Mouse (Mus musculus) liver, embryonic 14.5 days (tissue): ENCODE measurements around the gene Rab11fip5. TPM values are rescaled to one million over a fixed set of nuclear protein-coding genes. Genes with fewer than 3 reads are reported as not detected.
A peak's percentile ranks its signal among the peaks of the same experiment; 100 is the strongest.

ENCODE experiments used
- ATAC-seq: fragments of 200-750 bp; cut with Nextera tagmentation; 2 replicates; pipeline ENCODE4 v1.8.0; 2017; ENCODE audit warnings: moderate number of reproducible peaks, mild to moderate bottlenecking, moderate library complexity; ENCODE audit not compliant: insufficient read depth
- DNase-seq, 3 experiments: peaks; one replicate each; pipeline ENCODE4 v3.0.0-alpha.2; 2012 to 2013; ENCODE audit warnings: low read depth in 3 of 3, low spot score in 3 of 3
- H3K27ac ChIP-seq: fragments of 300-500 bp; sonication (generic); 2 replicates; pipeline ENCODE4 v1.5.1; 2014; ENCODE audit warnings: moderate library complexity, mild to moderate bottlenecking, control low read depth, inconsistent platforms
- H3K27me3 ChIP-seq: fragments of 300-500 bp; sonication (generic); 2 replicates; pipeline ENCODE4 v1.6.1; 2014; ENCODE audit warnings: mild to moderate bottlenecking, low read length, moderate library complexity; ENCODE audit not compliant: control insufficient read depth, insufficient read depth
- H3K36me3 ChIP-seq: fragments of 300-500 bp; sonication (generic); replicated peaks from 2 replicates; pipeline ENCODE4 v1.6.1; 2014; ENCODE audit warnings: low read depth; ENCODE audit not compliant: control insufficient read depth, insufficient read depth
- H3K4me1 ChIP-seq, 2 experiments: fragments of 200-500 bp in 1 of 2; fragments of 300-500 bp in 1 of 2; sonication (generic) in 1 of 2; replicated peaks; 2 replicates each; pipeline ENCODE4 v1.6.1; 2012 to 2014; ENCODE audit warnings: antibody characterized with exemption in 1 of 2, inconsistent platforms in 1 of 2, low read length in 1 of 2; ENCODE audit not compliant: control insufficient read depth in 2 of 2, insufficient read depth in 2 of 2
- H3K4me2 ChIP-seq: fragments of 300-500 bp; sonication (generic); 2 replicates; pipeline ENCODE4 v1.6.1; 2014; ENCODE audit warnings: low read depth, mild to moderate bottlenecking, control low read depth, moderate library complexity
- H3K4me3 ChIP-seq, 2 experiments: fragments of 200-500 bp in 1 of 2; fragments of 300-500 bp in 1 of 2; sonication (generic) in 1 of 2; 2 replicates each; pipeline ENCODE4 v1.5.1; 2012 to 2014; ENCODE audit warnings: low read depth in 2 of 2, low read length in 2 of 2, mild to moderate bottlenecking in 2 of 2, control low read depth in 1 of 2, inconsistent platforms in 1 of 2, moderate library complexity in 1 of 2; ENCODE audit not compliant: insufficient read depth in 1 of 2
- H3K9ac ChIP-seq: fragments of 300-500 bp; sonication (generic); replicated peaks from 2 replicates; pipeline ENCODE4 v1.6.1; 2014; ENCODE audit warnings: mild to moderate bottlenecking, control low read depth, moderate library complexity
- H3K9me3 ChIP-seq: fragments of 300-500 bp; sonication (generic); 2 replicates; pipeline ENCODE4 v1.6.1; 2016; ENCODE audit warnings: low read length, mixed read lengths; ENCODE audit not compliant: control insufficient read depth
- CTCF ChIP-seq: IDR thresholded peaks from 2 replicates; pipeline ENCODE4 v1.5.1; 2016; ENCODE audit warnings: antibody characterized with exemption, low read depth, control low read depth
- EP300 ChIP-seq: IDR thresholded peaks from 2 replicates; pipeline ENCODE4 v1.6.1; 2016; ENCODE audit warnings: antibody characterized with exemption, low read depth
- WGBS: fragments of 180-500 bp; shearing (Covaris S2); extraction: QIAGEN DNeasy Blood & Tissue Kit; methylation state at CpG from one replicate; pipeline ENCODE4 v1.1.7; 2014; ENCODE audit not compliant: insufficient replicate concordance; 5-methylcytosine and 5-hydroxymethylcytosine counted together
- polyA plus RNA-seq, 2 experiments: library from polyadenylated mRNA; depleted of rRNA in 1 of 2; stranded (reverse) in 1 of 2; unstranded in 1 of 2; fragments of >200 nt; fragmentation: Nextera tagmentation in 1 of 2; extraction: Ambion mirVana in 1 of 2; gene quantifications; 2 replicates each; pipeline versions ENCODE4 v1.2.1 to v1.2.3; 2012 to 2014

Gene Rab11fip5
- polyA plus RNA-seq (2012; rRNA removed) (0.29 and 0.40 TPM in 2 replicates), polyA plus RNA-seq (2014; fragmentation: Nextera tagmentation; extraction: Ambion mirVana) (0.33 and 0.61 TPM in 2 replicates)

DNA sequence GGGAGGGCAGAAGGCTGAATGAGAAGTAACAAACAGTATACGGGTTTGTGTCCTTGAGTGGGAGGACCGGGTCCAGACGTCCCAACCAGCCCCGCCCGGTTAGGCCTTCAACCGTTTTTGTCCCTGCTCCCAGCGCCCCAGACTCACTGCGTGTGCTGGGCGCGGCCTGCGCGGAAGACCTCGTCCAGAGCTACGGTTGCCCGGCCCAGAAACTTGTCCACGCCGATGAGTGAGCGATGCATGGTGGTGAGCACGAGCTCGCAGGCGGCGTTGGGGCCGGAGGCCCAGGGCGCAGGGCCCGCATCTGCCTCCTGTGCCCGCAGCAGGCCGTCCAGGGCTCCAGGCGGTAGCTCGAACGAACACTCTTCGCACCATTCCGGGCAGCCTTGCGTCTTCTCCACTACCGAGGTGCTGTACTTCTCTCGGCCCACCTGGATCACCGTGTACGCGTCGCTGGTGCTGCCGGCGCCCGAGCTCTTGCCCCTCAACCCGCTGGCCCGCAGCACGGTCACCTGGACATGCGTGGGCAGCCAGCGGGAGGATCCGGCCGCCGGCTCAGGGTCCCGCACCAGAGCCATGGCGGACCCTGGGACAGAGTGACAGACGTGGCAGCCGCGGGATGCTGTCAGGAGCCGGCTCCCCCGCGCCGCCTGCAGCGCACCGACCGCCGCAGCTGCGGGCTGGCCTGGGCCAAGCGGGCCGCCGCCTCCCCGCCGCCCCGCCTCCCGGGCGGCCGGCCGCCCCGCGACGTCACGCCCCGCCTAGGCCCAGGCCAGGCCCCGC is at the start of gene Rab11fip5:
Gene Rab11fip5, minus strand, starts transcription at position 684 of the 783 bp plus-strand sequence.
- Histone ChIP-seq H3K9me3 (no peaks in the 10 kb centered on the region), H3K4me1 (peaks cover 12 to 24% of the 10 kb centered on the region in 2 experiments), H3K27ac (no peak within 1 kb of the TSS), H3K4me3 (peak within 1 kb of the TSS; percentile 58 to 69), H3K9ac (peak within 1 kb of the TSS; percentile 50), H3K27me3 (no peaks in the 10 kb centered on the region; the same call in 1 of the 2 replicates), H3K36me3 (no peaks in the 10 kb centered on the region), H3K4me2 (peak within 1 kb of the TSS; percentile 82)
- whole genome bisulfite sequencing, result 6% methylated on average over 76 of the region's 80 CpGs
- TF ChIP-seq EP300 (no peak), CTCF (no peak)
- ATAC-seq (peak; percentile 6; the same call in 1 of the 2 replicates), DNase-seq (no peak)

DNA sequence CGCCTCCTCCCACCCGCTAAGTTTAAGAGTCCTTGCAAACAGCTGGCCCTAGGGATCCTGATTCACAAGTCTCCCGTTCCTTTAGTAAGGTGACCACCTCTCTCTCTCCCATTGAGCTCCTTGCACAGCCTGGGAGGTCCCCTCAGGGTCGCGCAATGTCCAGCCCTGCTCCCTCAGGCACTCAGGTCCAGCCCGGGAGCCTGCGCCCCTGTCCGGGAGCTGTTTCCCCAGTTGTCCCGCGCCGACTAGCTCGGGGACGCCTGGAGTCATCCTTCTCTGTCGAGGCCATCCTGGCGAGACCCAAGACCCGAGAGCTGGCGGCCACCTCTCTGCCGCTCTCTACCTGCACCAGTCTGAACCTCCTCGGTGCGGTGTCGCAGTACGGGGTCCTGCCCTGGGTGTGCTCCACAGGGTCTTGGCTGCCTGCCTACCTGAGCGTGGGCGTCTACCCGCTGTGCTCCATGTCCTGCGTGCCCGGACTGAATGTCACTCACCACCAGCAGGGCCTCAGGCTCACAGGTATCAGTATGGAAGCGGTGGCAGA is 49.5 kb upstream of the Rab11fip5 start, which contains the start of gene Noto:
Gene Noto, plus strand, starts transcription at position 51 of the 544 bp plus-strand sequence.
- WGBS, result 22% methylated on average over 28 of the region's 28 CpGs
- no peaks in the 10 kb centered on the region for H3K4me1 ChIP-seq
- DNase-seq (no peak), ATAC-seq (no peak)
- TF ChIP-seq CTCF (no peak), EP300 (no peak)
- peaks cover 7% of the 10 kb centered on the region for H3K27me3 ChIP-seq
- H3K4me3 ChIP-seq, result no peak within 1 kb of the TSS
- no peak within 1 kb of the TSS for H3K27ac ChIP-seq
- no peaks in the 10 kb centered on the region for H3K9me3 ChIP-seq
- H3K36me3 ChIP-seq, result no peaks in the 10 kb centered on the region
- H3K4me2 ChIP-seq, result no peak within 1 kb of the TSS
- no peak within 1 kb of the TSS for H3K9ac ChIP-seq

DNA sequence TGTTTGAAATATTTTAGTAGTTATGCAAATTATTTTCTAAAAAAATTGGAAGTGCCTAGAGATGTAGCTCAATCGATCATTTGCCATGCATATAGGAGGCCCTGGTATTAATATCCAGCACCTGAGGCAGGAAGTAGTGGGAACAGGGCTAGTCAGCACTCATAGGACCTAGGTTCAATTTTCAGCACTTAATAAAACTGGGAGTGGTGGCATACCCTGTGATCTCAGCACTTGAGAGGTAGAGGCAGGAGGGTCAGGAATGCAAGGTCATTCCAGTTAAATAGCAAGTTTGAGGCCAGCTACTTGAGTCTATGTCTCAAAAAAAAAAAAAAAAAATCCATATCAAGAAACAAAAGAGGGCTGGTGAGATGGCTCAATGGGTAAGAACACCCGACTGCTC is 44.7 kb upstream of the Rab11fip5 start:
- no peak overlapping the region for H3K9ac ChIP-seq
- no peak overlapping the region for H3K4me3 ChIP-seq
- ATAC-seq, result no peak
- TF ChIP-seq CTCF (no peak), EP300 (no peak)
- no peak for DNase-seq
- peaks cover 7% of the 10 kb centered on the region for H3K27me3 ChIP-seq
- H3K27ac ChIP-seq, result no peak overlapping the region
- 67% methylated on average over 2 of the region's 2 CpGs for WGBS
- H3K4me1 ChIP-seq, result no peaks in the 10 kb centered on the region
- no peak overlapping the region for H3K4me2 ChIP-seq
- no peaks in the 10 kb centered on the region for H3K36me3 ChIP-seq
- no peaks in the 10 kb centered on the region for H3K9me3 ChIP-seq

DNA sequence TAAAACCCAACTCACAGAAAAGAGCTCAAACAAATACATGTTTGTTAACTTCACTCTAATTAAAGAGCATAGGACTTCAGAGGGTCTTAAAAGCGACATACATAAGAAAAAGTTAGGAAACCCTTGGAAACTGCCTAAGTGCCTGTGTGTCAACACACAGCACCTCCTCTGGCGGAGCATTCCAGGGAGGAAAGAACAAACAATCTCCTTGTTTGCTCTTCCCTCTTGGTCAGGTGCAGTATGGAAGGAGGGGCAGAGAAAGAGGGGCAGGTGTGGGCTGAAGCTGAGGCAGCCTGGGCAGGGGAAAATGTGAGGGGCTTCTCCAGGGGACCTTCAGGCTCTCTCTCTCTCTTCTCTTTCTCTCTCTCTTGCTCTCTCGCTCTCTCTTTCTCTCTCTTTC is 41.4 kb upstream of the Rab11fip5 start:
- TF ChIP-seq EP300, result no peak
- no peak for TF ChIP-seq CTCF
- Histone ChIP-seq H3K9me3 (no peaks in the 10 kb centered on the region), H3K4me3 (no peak overlapping the region), H3K36me3 (no peaks in the 10 kb centered on the region), H3K4me1 (no peaks in the 10 kb centered on the region), H3K4me2 (no peak overlapping the region), H3K9ac (no peak overlapping the region), H3K27me3 (no peaks in the 10 kb centered on the region), H3K27ac (no peak overlapping the region)
- ATAC-seq, result no peak
- 36% methylated on average over 3 of the region's 3 CpGs for WGBS
- DNase-seq, result no peak

DNA sequence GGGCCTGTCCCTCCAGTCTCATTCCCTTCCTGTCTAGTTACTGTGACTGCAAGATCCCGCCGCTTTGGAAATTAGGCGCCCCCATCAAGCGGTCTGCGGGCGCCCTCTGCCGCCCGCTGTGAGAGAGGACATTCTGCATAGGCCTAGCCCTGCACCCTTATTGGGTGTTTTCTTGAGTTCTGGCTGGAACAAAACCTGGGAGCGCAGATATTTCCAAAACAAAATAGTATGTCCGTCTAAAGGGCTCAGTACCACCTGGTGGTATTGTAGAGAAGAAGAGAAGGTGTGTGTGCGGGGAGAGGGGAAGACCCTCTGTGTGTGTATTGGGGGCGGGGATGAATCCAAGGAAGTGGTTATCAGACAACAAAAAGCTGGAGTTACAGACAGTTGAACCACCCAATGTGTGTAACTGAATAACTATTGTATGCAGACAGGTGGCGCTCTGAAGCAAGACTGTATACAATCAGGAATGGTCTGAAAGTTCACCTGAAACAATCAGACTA is 36.4 kb upstream of the Rab11fip5 start:
- H3K9ac ChIP-seq, result no peak overlapping the region
- peak; percentile 70 for TF ChIP-seq CTCF
- TF ChIP-seq EP300, result no peak
- H3K36me3 ChIP-seq, result no peaks in the 10 kb centered on the region
- no peak overlapping the region for H3K4me2 ChIP-seq
- H3K4me3 ChIP-seq, result no peak overlapping the region
- H3K27ac ChIP-seq, result no peak overlapping the region
- peak; percentile 37; the same call in 1 of the 2 replicates for ATAC-seq
- 6% methylated on average over 13 of the region's 13 CpGs for WGBS
- H3K27me3 ChIP-seq, result peaks cover 29% of the 10 kb centered on the region
- peak in 2 of 3 experiments; percentile 24 to 31 for DNase-seq
- no peaks in the 10 kb centered on the region for H3K9me3 ChIP-seq
- H3K4me1 ChIP-seq, result no peaks in the 10 kb centered on the region
